Mouse (Mus musculus) right cerebral cortex, adult 18-20 months (tissue): ENCODE results near the gene Slc22a7.

Source experiments
- DNase-seq: peaks from one replicate; pipeline ENCODE4 v3.0.0; 2022; ENCODE audit warnings: mixed read lengths

Slc22a7 gene

DNA sequence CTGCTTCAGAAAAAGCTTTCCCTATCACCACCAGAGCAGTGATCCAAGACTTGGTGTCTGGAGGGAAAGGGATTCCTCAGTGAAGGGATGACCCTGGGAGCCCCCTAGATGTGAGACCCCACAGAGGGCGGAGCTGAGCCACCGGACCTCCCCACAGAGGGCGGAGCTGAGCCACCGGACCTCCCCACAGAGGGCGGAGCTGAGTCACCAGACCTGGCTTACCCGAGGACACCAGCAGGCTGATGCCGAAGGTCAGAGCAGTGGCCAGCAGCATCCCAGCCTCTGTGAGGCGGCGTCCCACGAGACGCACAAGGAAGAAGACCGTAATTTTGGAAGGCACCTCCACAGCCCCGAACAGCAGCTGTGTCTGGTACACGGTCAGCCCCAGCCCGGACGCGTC lies 4.6 kb downstream of the Slc22a7 start:
- DNase-seq: no peak

GRCm38 (mm10) chr17:46428761-46429414 lies 9.4 kb downstream of the Slc22a7 start, which contains the start of gene Crip3:
Gene Crip3, plus strand, starts transcription at chr17:46428926.
- DNase-seq: no peak

GRCm38 (mm10) chr17:46426496-46426895 lies 11.8 kb downstream of the Slc22a7 start:
- DNase-seq: no peak

DNA sequence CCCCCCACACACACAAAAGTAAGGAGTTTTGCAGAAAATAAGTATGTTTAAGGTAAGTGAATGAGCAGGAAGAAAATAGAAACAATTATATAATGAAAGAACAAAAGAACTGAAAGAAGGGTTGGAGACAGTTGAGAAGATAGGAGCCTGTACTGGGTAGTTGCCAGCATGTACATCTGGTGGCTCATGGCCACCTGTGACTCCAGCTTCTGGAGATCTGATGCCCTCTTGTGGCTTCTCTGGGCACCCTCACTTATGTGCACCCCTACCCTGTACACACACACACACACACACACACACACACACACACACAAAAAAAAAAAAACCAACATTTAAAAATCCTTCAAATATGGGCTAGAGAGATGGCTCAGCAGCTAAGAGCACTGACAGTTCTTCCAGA lies 18.5 kb downstream of the Slc22a7 start:
- no peak for DNase-seq

GRCm38 (mm10) chr17:46418628-46419027 lies 19.6 kb downstream of the Slc22a7 start:
- no peak for DNase-seq

DNA sequence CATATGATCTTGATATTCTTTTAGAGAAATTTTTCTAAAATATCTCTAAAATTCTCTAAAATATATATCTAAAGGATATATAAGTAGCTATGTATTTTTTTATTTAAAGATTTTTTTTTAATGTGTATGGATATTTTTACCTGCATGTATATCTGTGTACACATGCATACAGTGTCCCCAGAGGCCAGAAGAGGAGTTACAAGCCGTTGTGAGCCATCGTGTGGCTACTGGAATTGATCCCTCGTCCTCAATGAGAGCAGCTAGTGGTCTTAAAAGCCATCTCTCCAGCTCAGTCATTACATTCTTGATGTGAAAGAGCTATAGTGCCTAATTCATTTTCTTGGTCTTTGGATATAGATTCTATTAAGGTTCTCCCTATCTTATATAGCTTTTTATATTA lies 29.8 kb downstream of the Slc22a7 start:
- no peak for DNase-seq

DNA sequence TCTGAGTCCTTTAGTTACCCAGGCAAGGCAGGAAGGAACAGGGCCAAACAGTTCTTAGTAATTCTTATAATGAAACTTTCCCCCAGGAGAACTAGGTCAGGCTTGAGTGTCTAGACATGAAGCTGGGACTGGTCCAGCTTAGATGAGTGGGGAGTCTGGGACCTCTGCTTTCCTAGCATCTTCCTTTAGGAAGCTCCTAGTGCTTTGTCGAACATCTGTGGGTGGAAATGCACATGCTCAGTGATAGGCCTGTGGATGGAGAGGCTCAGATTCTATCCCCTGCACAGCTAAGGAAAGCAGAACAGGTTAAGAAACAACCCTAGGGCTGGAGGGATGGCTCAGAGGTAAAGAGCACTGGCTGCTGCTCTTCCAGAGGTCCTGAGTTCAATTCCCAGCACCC lies 43.6 kb downstream of the Slc22a7 start:
- DNase-seq: peak; percentile 19

- DNase-seq: peak; percentile 29
These were observed 45.2 kb downstream of the Slc22a7 start for GRCm38 (mm10) chr17:46393012-46393411.

- no peak for DNase-seq
These were observed 50.1 kb downstream of the Slc22a7 start for GRCm38 (mm10) chr17:46388200-46388599.

DNA sequence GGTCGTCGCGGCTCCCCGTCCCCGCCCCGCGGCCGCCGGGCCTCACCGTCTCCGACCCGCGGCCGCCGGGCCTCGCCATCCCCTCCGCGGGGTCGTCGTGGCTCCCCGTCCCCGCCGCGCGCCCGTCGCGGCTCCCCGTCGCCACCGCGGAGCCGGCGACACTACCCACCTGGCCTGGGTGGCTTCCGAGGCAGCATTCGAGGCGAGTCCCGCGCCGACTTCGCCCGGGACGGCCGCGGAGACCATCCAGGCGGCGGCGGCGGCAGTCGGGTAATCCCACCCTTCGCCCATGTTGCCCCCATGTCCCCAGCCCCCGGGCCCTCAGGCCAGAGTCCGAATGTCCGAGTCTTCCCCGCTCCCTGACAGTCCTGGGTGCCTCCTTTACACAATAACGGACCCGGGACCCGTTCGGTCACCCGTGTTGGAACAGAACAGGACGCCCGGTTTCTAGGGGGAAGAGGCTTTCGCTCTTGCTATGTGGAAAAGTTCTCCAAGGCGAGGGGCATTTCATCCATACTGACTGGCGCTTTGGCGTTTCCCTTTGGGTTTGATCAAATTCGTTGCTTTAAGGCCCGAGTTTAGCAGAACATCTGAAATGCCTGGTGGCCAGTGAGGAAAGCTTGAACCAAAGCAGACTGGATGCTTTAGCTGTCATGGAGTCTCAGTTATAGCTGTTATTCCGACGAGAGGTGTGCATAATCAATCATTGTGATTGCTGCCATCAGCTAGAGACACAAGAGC lies 54.0 kb downstream of the Slc22a7 start:
- peak; percentile 11 for DNase-seq

- peak; percentile 97 for DNase-seq
These were observed 54.8 kb downstream of the Slc22a7 start, which contains the start of gene Zfp318 for GRCm38 (mm10) chr17:46383294-46384060. Gene Zfp318, plus strand, starts transcription at chr17:46383731.
